Mouse (Mus musculus): ENCODE measurements at regions not wholly inside any gene's neighbourhood (a gene's known extent, or its start where the extent isn't known, plus 50 kb on each side); places are given as distances from the start of the nearest gene placed in this dataset.

DNA sequence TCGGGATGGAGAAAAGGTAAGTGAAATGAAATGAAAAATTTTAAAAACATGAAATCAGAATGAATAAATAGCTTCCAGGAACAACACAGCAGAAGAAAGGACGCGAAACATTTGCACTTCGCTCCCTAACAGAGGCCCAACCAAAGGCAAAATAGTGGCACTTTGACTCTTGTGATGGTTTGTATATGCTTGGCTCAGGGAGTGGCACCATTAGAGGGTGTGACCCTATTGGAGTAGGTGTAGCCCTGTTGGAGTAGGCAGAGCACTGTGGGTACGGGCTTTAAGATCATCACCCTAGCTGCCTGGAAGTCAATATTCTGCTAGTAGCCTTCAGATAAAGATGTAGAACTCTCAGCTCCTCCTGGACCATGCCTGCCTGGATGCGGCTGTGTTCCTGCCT, 154.0 kb upstream of the Fam78b start:
- DNase-seq (ENCODE audit: low spot score), result no peak
- Histone ChIP-seq H3K4me2 (ENCODE audit: low read depth, severe bottlenecking) (no peak overlapping the region), H3K36me3 (ENCODE audit: control insufficient read depth, insufficient read depth, low read length) (no peaks in the 10 kb centered on the region), H3K9me3 (ENCODE audit: control insufficient read depth, low read length) (no peaks in the 10 kb centered on the region), H3K4me3 (ENCODE audit: low read depth, low read length) (no peak overlapping the region), H3K4me1 (ENCODE audit: control insufficient read depth, insufficient read depth, low read length) (0 out of 2 replicates have a peak, but pooled peaks cover 3% of the 10 kb centered on the region), H3K9ac (ENCODE audit: low read length) (no peak overlapping the region), H3K27ac (replicated peaks; ENCODE audit: low read depth, low read length) (no peak overlapping the region), H3K27me3 (ENCODE audit: control insufficient read depth, insufficient read depth, low read length) (no peaks in the 10 kb centered on the region)
- no peak for ATAC-seq (ENCODE audit: insufficient number of reproducible peaks, low FRiP score, low TSS enrichment, low read depth)
- 91% methylated on average over 6 of the region's 6 CpGs for WGBS

GRCm38 (mm10) chr1:166848015-166848535, 153.1 kb upstream of the Fam78b start:
- Histone ChIP-seq H3K4me2 (ENCODE audit: low read depth, severe bottlenecking) (no peak overlapping the region), H3K9ac (ENCODE audit: low read length) (no peak overlapping the region), H3K9me3 (ENCODE audit: control insufficient read depth, low read length) (no peaks in the 10 kb centered on the region), H3K27me3 (ENCODE audit: control insufficient read depth, insufficient read depth, low read length) (no peaks in the 10 kb centered on the region), H3K4me1 (ENCODE audit: control insufficient read depth, insufficient read depth, low read length) (0 out of 2 replicates have a peak, but pooled peaks cover 3% of the 10 kb centered on the region), H3K36me3 (ENCODE audit: control insufficient read depth, insufficient read depth, low read length) (no peaks in the 10 kb centered on the region), H3K27ac (replicated peaks; ENCODE audit: low read depth, low read length) (no peak overlapping the region), H3K4me3 (ENCODE audit: low read depth, low read length) (no peak overlapping the region)
- ATAC-seq (ENCODE audit: insufficient number of reproducible peaks, low FRiP score, low TSS enrichment, low read depth), result no peak
- no peak for DNase-seq (ENCODE audit: low spot score)
- 78% methylated on average over 4 of the region's 4 CpGs for WGBS

GRCm38 (mm10) chr1:166855988-166856387, 145.2 kb upstream of the Fam78b start:
- Histone ChIP-seq H3K9me3 (ENCODE audit: control insufficient read depth, low read length) (no peaks in the 10 kb centered on the region; the same call in 1 of the 2 replicates), H3K36me3 (ENCODE audit: control insufficient read depth, insufficient read depth, low read length) (no peaks in the 10 kb centered on the region), H3K27ac (replicated peaks; ENCODE audit: low read depth, low read length) (no peak overlapping the region), H3K4me1 (ENCODE audit: control insufficient read depth, insufficient read depth, low read length) (no peaks in the 10 kb centered on the region), H3K4me2 (ENCODE audit: low read depth, severe bottlenecking) (no peak overlapping the region), H3K9ac (ENCODE audit: low read length) (no peak overlapping the region), H3K27me3 (ENCODE audit: control insufficient read depth, insufficient read depth, low read length) (no peaks in the 10 kb centered on the region), H3K4me3 (ENCODE audit: low read depth, low read length) (no peak overlapping the region)
- no peak for ATAC-seq (ENCODE audit: insufficient number of reproducible peaks, low FRiP score, low TSS enrichment, low read depth)
- 77% methylated on average over 4 of the region's 4 CpGs for WGBS
- DNase-seq (ENCODE audit: low spot score), result no peak

GRCm38 (mm10) chr1:166866256-166866655, 135.0 kb upstream of the Fam78b start:
- Histone ChIP-seq H3K4me3 (ENCODE audit: low read depth, low read length) (no peak overlapping the region), H3K36me3 (ENCODE audit: control insufficient read depth, insufficient read depth, low read length) (no peaks in the 10 kb centered on the region), H3K4me2 (ENCODE audit: low read depth, severe bottlenecking) (no peak overlapping the region), H3K9ac (ENCODE audit: low read length) (no peak overlapping the region), H3K9me3 (ENCODE audit: control insufficient read depth, low read length) (no peaks in the 10 kb centered on the region), H3K27me3 (ENCODE audit: control insufficient read depth, insufficient read depth, low read length) (no peaks in the 10 kb centered on the region), H3K27ac (replicated peaks; ENCODE audit: low read depth, low read length) (no peak overlapping the region), H3K4me1 (ENCODE audit: control insufficient read depth, insufficient read depth, low read length) (no peaks in the 10 kb centered on the region)
- ATAC-seq (ENCODE audit: insufficient number of reproducible peaks, low FRiP score, low TSS enrichment, low read depth) (no peak), DNase-seq (ENCODE audit: low spot score) (no peak)
- WGBS, result 86% methylated on average over 7 of the region's 7 CpGs

DNA sequence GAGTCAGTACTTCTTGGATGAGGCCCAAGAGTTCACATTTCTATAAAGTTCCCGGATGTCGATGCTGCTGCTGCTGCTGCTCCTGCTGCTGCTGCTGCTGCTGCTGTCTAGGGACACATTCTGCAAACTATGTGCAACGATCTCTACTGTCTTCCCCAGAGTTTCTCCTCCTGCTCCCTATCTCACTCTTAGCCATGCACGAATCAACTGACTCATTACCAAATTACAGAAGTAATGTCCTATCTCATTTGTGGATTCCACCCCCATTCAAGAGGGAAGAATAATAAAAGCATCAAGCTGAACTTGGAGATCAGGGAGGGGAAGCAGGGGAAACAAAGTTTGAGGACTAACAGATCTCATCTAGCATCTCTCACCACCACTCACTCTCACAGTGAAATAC, 130.0 kb upstream of the Fam78b start:
- WGBS, result 89% methylated on average over 4 of the region's 4 CpGs
- no peak for DNase-seq (ENCODE audit: low spot score)
- Histone ChIP-seq H3K4me2 (ENCODE audit: low read depth, severe bottlenecking) (no peak overlapping the region), H3K9ac (ENCODE audit: low read length) (no peak overlapping the region), H3K9me3 (ENCODE audit: control insufficient read depth, low read length) (no peaks in the 10 kb centered on the region), H3K27me3 (ENCODE audit: control insufficient read depth, insufficient read depth, low read length) (no peaks in the 10 kb centered on the region), H3K4me1 (ENCODE audit: control insufficient read depth, insufficient read depth, low read length) (no peaks in the 10 kb centered on the region), H3K27ac (replicated peaks; ENCODE audit: low read depth, low read length) (no peak overlapping the region), H3K36me3 (ENCODE audit: control insufficient read depth, insufficient read depth, low read length) (no peaks in the 10 kb centered on the region), H3K4me3 (ENCODE audit: low read depth, low read length) (no peak overlapping the region)
- ATAC-seq (ENCODE audit: insufficient number of reproducible peaks, low FRiP score, low TSS enrichment, low read depth), result no peak

- no peaks in the 10 kb centered on the region for H3K9me3 ChIP-seq (ENCODE audit: control insufficient read depth, low read length)
- 94% methylated on average over 2 of the region's 2 CpGs for WGBS
- no peak overlapping the region for H3K4me3 ChIP-seq (ENCODE audit: low read depth, low read length)
- H3K27ac ChIP-seq (replicated peaks; ENCODE audit: low read depth, low read length), result no peak overlapping the region
- no peaks in the 10 kb centered on the region for H3K27me3 ChIP-seq (ENCODE audit: control insufficient read depth, insufficient read depth, low read length)
- no peak overlapping the region for H3K4me2 ChIP-seq (ENCODE audit: low read depth, severe bottlenecking)
- no peaks in the 10 kb centered on the region for H3K36me3 ChIP-seq (ENCODE audit: control insufficient read depth, insufficient read depth, low read length)
- DNase-seq (ENCODE audit: low spot score), result no peak
- H3K4me1 ChIP-seq (ENCODE audit: control insufficient read depth, insufficient read depth, low read length), result no peaks in the 10 kb centered on the region
- ATAC-seq (ENCODE audit: insufficient number of reproducible peaks, low FRiP score, low TSS enrichment, low read depth), result no peak
- no peak overlapping the region for H3K9ac ChIP-seq (ENCODE audit: low read length)
These were observed 124.8 kb upstream of the Fam78b start for GRCm38 (mm10) chr1:166876452-166876851.

- H3K36me3 ChIP-seq (ENCODE audit: control insufficient read depth, insufficient read depth, low read length), result no peaks in the 10 kb centered on the region
- no peaks in the 10 kb centered on the region for H3K4me1 ChIP-seq (ENCODE audit: control insufficient read depth, insufficient read depth, low read length)
- no peaks in the 10 kb centered on the region for H3K9me3 ChIP-seq (ENCODE audit: control insufficient read depth, low read length)
- no peak for ATAC-seq (ENCODE audit: insufficient number of reproducible peaks, low FRiP score, low TSS enrichment, low read depth)
- 84% methylated on average over 3 of the region's 3 CpGs for WGBS
- no peak for DNase-seq (ENCODE audit: low spot score)
- H3K4me2 ChIP-seq (ENCODE audit: low read depth, severe bottlenecking), result no peak overlapping the region
- no peak overlapping the region for H3K4me3 ChIP-seq (ENCODE audit: low read depth, low read length)
- H3K27ac ChIP-seq (replicated peaks; ENCODE audit: low read depth, low read length), result no peak overlapping the region
- H3K27me3 ChIP-seq (ENCODE audit: control insufficient read depth, insufficient read depth, low read length), result no peaks in the 10 kb centered on the region
- no peak overlapping the region for H3K9ac ChIP-seq (ENCODE audit: low read length)
These were observed 118.0 kb upstream of the Fam78b start for GRCm38 (mm10) chr1:166883215-166883614.

DNA sequence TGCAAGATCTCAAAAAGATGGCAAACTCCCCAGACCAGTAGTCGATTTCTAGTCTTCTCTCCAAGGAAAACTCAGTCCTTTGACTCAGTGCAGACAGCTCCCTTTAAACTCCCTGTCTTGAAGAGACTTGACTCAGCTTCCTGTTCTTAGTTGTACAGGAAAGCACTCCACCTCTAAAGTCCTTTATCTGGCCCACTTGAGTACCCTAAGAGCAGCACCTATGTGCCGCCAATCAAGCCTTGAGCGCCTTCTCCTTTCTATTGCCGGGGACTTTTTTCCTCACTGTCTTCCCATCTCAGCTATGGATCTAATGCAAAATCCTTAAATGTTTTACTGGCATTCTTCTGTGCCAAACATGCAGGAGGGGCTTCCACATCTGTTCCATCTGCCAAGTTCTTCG, 105.3 kb upstream of the Fam78b start:
- H3K9ac ChIP-seq (ENCODE audit: low read length), result no peak overlapping the region
- DNase-seq (ENCODE audit: low spot score) (no peak), ATAC-seq (ENCODE audit: insufficient number of reproducible peaks, low FRiP score, low TSS enrichment, low read depth) (no peak)
- no peak overlapping the region for H3K4me2 ChIP-seq (ENCODE audit: low read depth, severe bottlenecking)
- no peak overlapping the region for H3K27ac ChIP-seq (replicated peaks; ENCODE audit: low read depth, low read length)
- H3K4me3 ChIP-seq (ENCODE audit: low read depth, low read length), result no peak overlapping the region
- H3K4me1 ChIP-seq (ENCODE audit: control insufficient read depth, insufficient read depth, low read length), result peaks cover 4% of the 10 kb centered on the region; the same call in 1 of the 2 replicates
- no peaks in the 10 kb centered on the region for H3K27me3 ChIP-seq (ENCODE audit: control insufficient read depth, insufficient read depth, low read length)
- H3K9me3 ChIP-seq (ENCODE audit: control insufficient read depth, low read length), result no peaks in the 10 kb centered on the region
- H3K36me3 ChIP-seq (ENCODE audit: control insufficient read depth, insufficient read depth, low read length), result no peaks in the 10 kb centered on the region
- WGBS, result 96% methylated on average over 5 of the region's 5 CpGs

DNA sequence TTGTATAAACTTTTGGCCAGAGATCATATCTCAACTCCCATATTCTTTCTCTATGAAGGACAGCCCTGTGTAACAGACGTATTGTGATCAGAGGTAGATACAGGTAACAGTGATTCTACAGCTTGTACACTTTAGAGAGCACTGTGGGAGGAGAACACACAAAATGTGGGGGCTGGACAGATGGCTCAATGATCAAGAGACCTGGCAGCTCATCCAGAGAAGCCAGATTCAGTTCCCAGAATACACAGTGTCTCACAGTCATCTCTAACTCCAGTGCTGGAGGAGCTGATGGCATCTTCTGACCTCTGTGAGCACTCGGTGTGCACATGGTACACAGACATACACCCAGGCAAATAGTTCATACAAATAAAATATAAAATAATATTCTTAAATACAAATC, 102.5 kb upstream of the Fam78b start:
- no peak overlapping the region for H3K9ac ChIP-seq (ENCODE audit: low read length)
- no peak for ATAC-seq (ENCODE audit: insufficient number of reproducible peaks, low FRiP score, low TSS enrichment, low read depth)
- H3K4me2 ChIP-seq (ENCODE audit: low read depth, severe bottlenecking), result no peak overlapping the region
- no peaks in the 10 kb centered on the region for H3K36me3 ChIP-seq (ENCODE audit: control insufficient read depth, insufficient read depth, low read length)
- H3K27ac ChIP-seq (replicated peaks; ENCODE audit: low read depth, low read length), result no peak overlapping the region
- no peak overlapping the region for H3K4me3 ChIP-seq (ENCODE audit: low read depth, low read length)
- H3K9me3 ChIP-seq (ENCODE audit: control insufficient read depth, low read length), result no peaks in the 10 kb centered on the region
- 79% methylated on average over 2 of the region's 2 CpGs for WGBS
- no peaks in the 10 kb centered on the region for H3K27me3 ChIP-seq (ENCODE audit: control insufficient read depth, insufficient read depth, low read length)
- no peak for DNase-seq (ENCODE audit: low spot score)
- H3K4me1 ChIP-seq (ENCODE audit: control insufficient read depth, insufficient read depth, low read length), result peaks cover 10% of the 10 kb centered on the region

Data from limb, embryonic 11.5 days (tissue).